ENCODE assay signal across 13 mouse cellular contexts in genomic region chr10:67100831-67101251, GRCm38 (mm10). TPM values are rescaled to one million over a fixed set of nuclear protein-coding genes. Genes with fewer than 3 reads are reported as not detected.
DNase-seq lines count a peak whose midpoint lies in the region; ATAC-seq and TF ChIP-seq lines count a peak whose summit lies in the region.
"Had no signal": no experiment of that assay in that cellular context is flagged by ENCODE, and none has a peak within 500 bp of the region (broad histone marks: within the 10 kb centered on the region; RNA-seq: fewer than 3 reads in every experiment).

No protein-coding gene starts in this region.

- no peak for DNase-seq in frontal cortex, postnatal 14 days (ENCODE audit: low spot score in 2 of 2)
- no peak for DNase-seq in midbrain, embryonic 14.5 days
- DNase-seq in midbrain, postnatal 0 days (ENCODE audit: low spot score) = no peak
- DNase-seq in ES-E14 (ENCODE audit: low read depth, low spot score) = no peak
- no peak for DNase-seq in adrenal gland, adult 18-20 months (ENCODE audit: low spot score in 2 of 2)
- DNase-seq in gastrocnemius, postnatal 25 days = no peak
- DNase-seq: lung, embryonic 14.5 days; thymus, adult 2 months had no signal

- H3K4me2 ChIP-seq in midbrain, embryonic 14.5 days (ENCODE audit: low read length) = 0 out of 2 replicates have a peak overlapping the region, but pooled peaks have one; percentile 6
- H3K4me2 ChIP-seq in midbrain, postnatal 0 days (ENCODE audit: low read depth, low read length, poor library complexity, severe bottlenecking) = no peak overlapping the region
- H3K4me2 ChIP-seq: intestine, embryonic 15.5 days; limb, embryonic 15.5 days; lung, embryonic 14.5 days had no signal

- H3K27me3 ChIP-seq in midbrain, embryonic 14.5 days (ENCODE audit: control insufficient read depth, insufficient read depth, low read length) = no peaks in the 10 kb centered on the region
- no peaks in the 10 kb centered on the region for H3K27me3 ChIP-seq in midbrain, postnatal 0 days (ENCODE audit: insufficient read depth, low read length)
- H3K27me3 ChIP-seq: intestine, embryonic 15.5 days; limb, embryonic 15.5 days; megakaryocyte, embryonic 14.5 days had no signal

- H3K27ac ChIP-seq in midbrain, embryonic 14.5 days (replicated peaks; ENCODE audit: low read depth, low read length) = no peak overlapping the region
- H3K27ac ChIP-seq in midbrain, postnatal 0 days (ENCODE audit: low read depth, low read length) = no peak overlapping the region
- peak overlapping the region; percentile 95 for H3K27ac ChIP-seq in ES-E14 (ENCODE audit: insufficient read depth, low read depth, low read length, poor library complexity, severe bottlenecking)
- H3K27ac ChIP-seq: intestine, embryonic 15.5 days; limb, embryonic 15.5 days had no signal

- no peaks in the 10 kb centered on the region for H3K9me3 ChIP-seq in midbrain, embryonic 14.5 days (ENCODE audit: control insufficient read depth, low read length)
- no peaks in the 10 kb centered on the region for H3K9me3 ChIP-seq in midbrain, postnatal 0 days (ENCODE audit: low read length)
- no peaks in the 10 kb centered on the region for H3K9me3 ChIP-seq in ES-E14 (ENCODE audit: control insufficient read depth, insufficient read depth, low read depth, low read length)
- H3K9me3 ChIP-seq: intestine, embryonic 15.5 days; limb, embryonic 15.5 days; megakaryocyte, embryonic 14.5 days had no signal

- H3K4me3 ChIP-seq in midbrain, embryonic 14.5 days (replicated peaks; ENCODE audit: low read depth, low read length) = no peak overlapping the region
- H3K4me3 ChIP-seq in midbrain, postnatal 0 days (ENCODE audit: low read depth, low read length) = no peak overlapping the region
- H3K4me3 ChIP-seq in ES-E14 (ENCODE audit: insufficient read depth in 1 of 2, low read depth in 1 of 2, low read length in 2 of 2, poor library complexity in 1 of 2, severe bottlenecking in 1 of 2) = peak overlapping the region; percentile 26 to 66; a peak in 3 of 4 replicates
- H3K4me3 ChIP-seq: intestine, embryonic 15.5 days; limb, embryonic 15.5 days had no signal

- H3K9ac ChIP-seq in midbrain, embryonic 14.5 days (replicated peaks; ENCODE audit: low read length) = no peak overlapping the region
- H3K9ac ChIP-seq in midbrain, postnatal 0 days (replicated peaks; ENCODE audit: low read length, poor library complexity, severe bottlenecking) = no peak overlapping the region
- H3K9ac ChIP-seq in ES-E14 (ENCODE audit: insufficient read depth, low read depth, low read length, poor library complexity, severe bottlenecking) = peak overlapping the region; percentile 57
- H3K9ac ChIP-seq: intestine, embryonic 15.5 days; limb, embryonic 15.5 days; lung, embryonic 14.5 days had no signal

- H3K4me1 ChIP-seq in midbrain, embryonic 14.5 days (ENCODE audit: control insufficient read depth, insufficient read depth, low read length) = peaks cover 73% of the 10 kb centered on the region
- H3K4me1 ChIP-seq in midbrain, postnatal 0 days (ENCODE audit: insufficient read depth, low read length) = peaks cover 31% of the 10 kb centered on the region
- H3K4me1 ChIP-seq in ES-E14 (ENCODE audit: control insufficient read depth in 2 of 2, insufficient read depth in 2 of 2, low read length in 2 of 2, poor library complexity in 1 of 2) = peaks cover 22 to 39% of the 10 kb centered on the region in 2 experiments

- H3K36me3 ChIP-seq in midbrain, embryonic 14.5 days (ENCODE audit: control insufficient read depth, insufficient read depth, low read length) = no peaks in the 10 kb centered on the region
- no peaks in the 10 kb centered on the region for H3K36me3 ChIP-seq in midbrain, postnatal 0 days (ENCODE audit: insufficient read depth, low read length)
- H3K36me3 ChIP-seq in ES-E14 (ENCODE audit: control insufficient read depth, insufficient read depth, low read length, poor library complexity, severe bottlenecking) = peaks cover 15% of the 10 kb centered on the region; the same call in 1 of the 2 replicates
- H3K36me3 ChIP-seq: intestine, embryonic 15.5 days; limb, embryonic 15.5 days had no signal

- in situ Hi-C loops in ES-E14 (cut with MboI; ENCODE audit: low sequenced_read_pairs in 2 of 2, unreplicated experiment in 2 of 2) = no loop called here

- no peak for TF ChIP-seq CTCF in midbrain, postnatal 0 days (IDR thresholded peaks at IDR 0.05)

- peak; percentile 24; the same call in 1 of the 2 replicates for ATAC-seq in frontal cortex, adult (ENCODE audit: low TSS enrichment)
- ATAC-seq in midbrain, embryonic 14.5 days (ENCODE audit: low FRiP score, low TSS enrichment) = no peak
- no peak for ATAC-seq in midbrain, postnatal 0 days (ENCODE audit: low FRiP score)
- peak; percentile 49 for ATAC-seq in inflammation-experienced regulatory T-cells, adult 6 months
- ATAC-seq: intestine, embryonic 15.5 days had no signal

- 63% methylated on average over 9 of the region's 9 CpGs for WGBS in midbrain, embryonic 14.5 days
- WGBS in midbrain, postnatal 0 days = 56% methylated on average over 9 of the region's 9 CpGs

TF ChIP-seq in ES-E14, 5 proteins besides CTCF, POLR2A, EP300 and RAD21:
- 0 out of 2 replicates have a peak, but pooled peaks have one; percentile 8 for TF ChIP-seq CHD2 (IDR thresholded peaks at IDR 0.05; ENCODE audit: low read depth, low read length)
- TF ChIP-seq MAFK (IDR thresholded peaks at IDR 0.05; ENCODE audit: insufficient read depth, low read depth, low read length) = no peak

RNA-seq across cellular contexts. Expression of gene Reep3, which starts 4.1 kb away (rescaled TPM):
- polyA plus RNA-seq in midbrain, embryonic 14.5 days (2014; fragmentation: Nextera tagmentation; extraction: Ambion mirVana) = 30.5 and 35.5 TPM in 2 replicates
- 28.1 and 30.0 TPM in 2 replicates for total RNA-seq in midbrain, postnatal 0 days (2014; rRNA removed)
- 26.6 and 26.7 TPM in 2 replicates for polyA plus RNA-seq in midbrain, postnatal 0 days (2015; fragmentation: Nextera tagmentation; extraction: Ambion mirVana)
- 18.1 and 18.2 TPM in 2 replicates for total RNA-seq in ES-E14 (2012; rRNA removed)
- polyA plus RNA-seq in inflammation-experienced regulatory T-cells, adult 6 months (2017; shearing (Covaris generic)) = 10 to 100 TPM; 16.5 to 25.6 (median 19.6) TPM
- 10 to 100 TPM; 40.7 to 41.0 TPM for total RNA-seq in adrenal gland, adult 18-20 months (2021)
- 10 to 100 TPM; 10.3 to 12.6 TPM for total RNA-seq in gastrocnemius, postnatal 25 days (2021)

RNA-seq across cellular contexts. Expression of gene Jmjd1c, which starts 4.9 kb away (rescaled TPM):
- polyA plus RNA-seq in midbrain, embryonic 14.5 days (2014; fragmentation: Nextera tagmentation; extraction: Ambion mirVana) = 54.4 and 56.4 TPM in 2 replicates
- 63.8 and 74.6 TPM in 2 replicates for total RNA-seq in midbrain, postnatal 0 days (2014; rRNA removed)
- polyA plus RNA-seq in midbrain, postnatal 0 days (2015; fragmentation: Nextera tagmentation; extraction: Ambion mirVana) = 33.8 and 45.1 TPM in 2 replicates
- 93.0 and 124 TPM in 2 replicates for total RNA-seq in ES-E14 (2012; rRNA removed)
- polyA plus RNA-seq in inflammation-experienced regulatory T-cells, adult 6 months (2017; shearing (Covaris generic)) = 10 to 100 TPM; 34.3 to 58.3 (median 45.7) TPM
- 10 to 100 TPM; 44.4 to 49.7 TPM for total RNA-seq in adrenal gland, adult 18-20 months (2021)
- 10 to 100 TPM; 18.1 to 23.6 TPM for total RNA-seq in gastrocnemius, postnatal 25 days (2021)

Comparison
In these comparisons a context has a peak if more than half of its experiments do, and no peak if none do; other contexts are left out.
1. ATAC-seq: peak in frontal cortex, adult (single experiment) and inflammation-experienced regulatory T-cells, adult 6 months (single experiment); none in midbrain, embryonic 14.5 days (single experiment) and midbrain, postnatal 0 days (single experiment).
2. H3K4me3 ChIP-seq: peak in ES-E14 (2 of 2); none in midbrain, embryonic 14.5 days (single experiment) and midbrain, postnatal 0 days (single experiment).